Mouse (Mus musculus) v-Abl transformed pro-B cells (cell line): ENCODE measurements around the gene Rph3a.
"Not testable (repeated sequence)": the region's sequence is repeated elsewhere in the genome, so short reads cannot be mapped to it uniquely, and the experiment has no call there.

Source experiments
- in situ Hi-C, 2 experiments: fragments of 400-800 bp; cut with MboI; formaldehyde crosslinking; loops; one replicate each; pipeline ENCODE4 v1.15.1; 2025; ENCODE audit not compliant: unreplicated experiment in 2 of 2

Rph3a gene

DNA sequence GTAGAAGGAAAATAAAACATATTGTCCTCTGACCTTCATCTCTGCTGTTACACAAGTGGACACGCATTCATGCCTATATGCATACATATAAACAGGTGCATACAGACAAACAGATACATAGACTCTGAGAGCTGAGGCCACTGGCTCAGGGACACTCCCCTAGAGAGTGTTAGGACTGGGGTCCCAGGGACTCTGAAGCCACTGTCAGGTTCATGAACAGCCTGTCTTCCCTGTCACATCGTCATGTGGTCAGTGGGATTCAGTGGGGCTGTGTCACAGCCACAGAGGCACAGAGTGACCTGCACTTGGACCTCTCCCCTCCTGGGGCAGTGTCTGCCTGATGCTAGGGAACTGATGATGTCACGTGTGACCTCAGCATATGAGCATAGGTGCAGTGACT lies 89.6 kb downstream of the Rph3a start:
- in situ Hi-C loops = no loop called here

DNA sequence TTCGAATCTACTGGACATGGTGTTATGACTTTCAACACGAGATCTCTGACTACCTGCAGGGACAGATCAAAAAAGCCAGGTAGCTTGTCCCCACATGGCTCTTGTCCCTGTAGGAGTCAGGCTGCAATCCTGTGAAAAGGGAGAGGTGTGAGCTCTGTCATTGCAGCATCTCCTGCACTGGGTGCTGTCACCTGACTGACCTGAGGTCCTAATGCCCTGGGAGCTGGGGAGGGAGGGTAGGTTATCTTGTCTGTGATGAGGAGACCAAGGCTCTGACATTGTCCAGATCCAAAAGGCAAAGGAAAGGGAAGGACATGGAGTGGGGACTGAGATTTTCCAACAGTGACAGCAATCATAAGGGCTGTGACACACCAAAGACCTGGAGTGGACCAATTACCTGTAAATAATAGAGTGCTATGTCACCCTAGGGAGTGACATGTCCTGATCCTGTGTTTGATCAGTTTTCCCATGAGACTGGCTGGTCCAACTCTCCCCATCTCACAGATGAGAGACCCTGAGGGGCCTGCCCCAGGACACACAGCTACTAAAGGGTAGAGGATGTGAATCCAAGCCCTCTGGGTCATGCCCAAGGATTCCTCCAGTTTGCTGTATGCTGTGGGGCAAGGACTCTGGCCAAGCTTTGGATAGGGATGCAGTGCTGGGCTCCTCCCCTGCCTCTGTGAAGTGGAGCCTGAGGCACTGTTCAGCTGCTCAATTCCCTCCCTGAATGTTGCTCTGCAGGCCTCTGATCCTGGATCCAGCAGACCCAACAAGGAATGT lies 90.5 kb downstream of the Rph3a start:
- in situ Hi-C loops = loop anchor here (5.0 to 10.0 kb wide), 3 partner anchors 77 to 132 kb away; no protein-coding TSS in a partner anchor

DNA sequence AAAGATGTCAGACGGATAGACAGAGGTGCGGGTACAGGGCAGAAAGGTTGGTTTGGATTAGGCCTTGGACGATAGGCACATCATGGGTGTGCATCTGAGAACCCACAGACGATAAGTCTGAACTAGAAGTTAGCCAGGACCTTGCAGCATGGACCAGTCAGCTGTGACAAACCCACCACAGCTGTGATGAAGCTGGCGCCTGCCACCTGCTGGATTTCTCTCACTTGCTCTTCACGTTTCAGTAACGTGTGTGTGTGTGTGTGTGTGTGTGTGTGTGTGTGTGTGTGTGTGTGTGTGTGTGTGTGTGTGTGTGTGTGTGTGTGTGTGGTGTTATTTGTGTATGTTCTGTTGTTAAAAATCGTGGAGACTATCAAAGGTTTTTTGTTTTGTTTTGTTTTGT lies 95.7 kb downstream of the Rph3a start, which contains the start of gene Oas1d:
Oas1d (plus strand) TSS at position 333 of the 400 bp plus-strand sequence.
- in situ Hi-C loops = loop anchor here in 1 of 2 experiments (5.0 to 10.0 kb wide), 2 partner anchors 72 to 109 kb away; no protein-coding TSS in a partner anchor

DNA sequence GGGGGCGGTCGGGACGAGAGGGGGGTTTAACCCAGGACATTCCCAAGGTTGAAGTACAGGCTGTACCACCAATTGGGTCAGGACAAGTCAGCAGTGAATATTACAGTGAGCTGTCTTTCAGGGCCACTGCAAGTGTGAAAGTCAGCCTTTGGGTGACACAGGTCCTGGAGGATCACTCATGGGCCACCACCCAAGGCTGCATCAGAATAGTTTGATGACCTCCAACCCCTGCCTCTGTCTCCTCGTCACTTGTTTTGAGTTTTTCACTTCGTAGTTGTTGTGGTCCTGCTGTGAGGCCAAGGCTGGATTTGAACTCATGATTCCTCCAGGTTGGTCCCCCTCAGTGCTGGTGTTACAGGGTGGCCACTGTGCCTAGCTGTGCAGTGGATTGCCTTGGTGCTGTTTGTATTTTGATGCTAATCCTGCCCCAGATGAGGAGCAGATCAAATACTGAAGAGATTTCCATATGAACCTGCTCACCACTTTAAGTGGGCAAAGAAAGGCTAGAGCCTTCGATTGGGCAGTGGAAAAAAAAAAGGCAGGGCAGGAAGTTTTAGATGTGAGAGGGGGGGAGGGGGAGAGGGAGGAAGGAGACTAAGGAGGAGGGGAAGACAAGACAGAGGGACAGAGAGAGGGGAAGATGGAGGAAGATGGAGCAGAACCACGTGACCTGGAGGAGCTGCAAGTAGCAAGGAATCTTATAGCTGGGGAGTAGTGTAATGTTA lies 101.5 kb downstream of the Rph3a start:
- in situ Hi-C loops = no loop called here

DNA sequence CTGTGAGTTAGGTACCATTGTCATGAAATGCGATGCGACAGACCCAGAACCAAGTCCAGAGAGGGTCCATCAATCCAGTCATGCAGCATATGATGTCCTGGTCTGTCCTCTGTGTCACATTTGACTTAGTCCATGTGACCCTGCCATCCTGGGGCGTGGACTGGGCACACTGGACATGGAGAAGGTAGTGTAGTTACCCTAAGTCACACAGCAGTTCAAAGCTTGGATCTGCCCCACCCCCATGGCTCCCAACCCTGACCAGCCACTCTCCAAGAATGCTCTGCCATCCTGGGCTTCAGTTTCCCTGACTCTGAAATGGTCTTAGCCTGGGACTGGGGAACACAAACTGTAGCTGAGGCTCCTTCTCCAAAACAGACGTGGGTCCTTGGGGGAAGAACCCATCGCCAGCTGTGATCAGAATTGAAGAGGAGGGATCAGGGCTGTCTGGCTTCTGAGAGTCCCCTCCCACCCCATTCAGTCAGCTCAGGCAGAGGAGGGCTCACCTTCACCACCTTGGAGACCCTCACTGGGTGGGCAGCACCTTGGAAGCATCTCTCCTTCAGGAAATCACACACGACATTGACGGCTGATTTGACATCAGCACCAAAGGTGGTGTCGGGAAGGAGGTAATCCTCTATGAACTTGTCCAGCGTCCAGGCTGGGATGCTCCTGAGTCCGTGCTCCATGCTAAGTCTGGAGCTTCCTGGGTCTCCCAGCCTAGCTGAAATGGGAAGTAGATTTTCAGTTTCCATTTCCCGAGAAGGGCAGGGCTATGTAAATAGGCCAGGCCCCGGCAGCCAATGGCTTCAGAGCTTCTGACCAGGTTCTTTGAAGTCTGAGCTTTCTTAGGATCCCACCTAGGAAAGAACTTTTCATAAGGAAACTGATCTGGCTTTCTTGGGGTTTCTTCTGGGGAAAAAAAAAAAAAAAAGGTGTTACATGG lies 102.8 kb downstream of the Rph3a start, which contains the start of gene Oas1a:
Oas1a (minus strand) TSS at position 731 of the 943 bp plus-strand sequence.
- in situ Hi-C loops = not testable (repeated sequence)

- in situ Hi-C loops = no loop called here
These were observed 107.8 kb downstream of the Rph3a start for GRCm38 (mm10) chr5:120902056-120902455.

DNA sequence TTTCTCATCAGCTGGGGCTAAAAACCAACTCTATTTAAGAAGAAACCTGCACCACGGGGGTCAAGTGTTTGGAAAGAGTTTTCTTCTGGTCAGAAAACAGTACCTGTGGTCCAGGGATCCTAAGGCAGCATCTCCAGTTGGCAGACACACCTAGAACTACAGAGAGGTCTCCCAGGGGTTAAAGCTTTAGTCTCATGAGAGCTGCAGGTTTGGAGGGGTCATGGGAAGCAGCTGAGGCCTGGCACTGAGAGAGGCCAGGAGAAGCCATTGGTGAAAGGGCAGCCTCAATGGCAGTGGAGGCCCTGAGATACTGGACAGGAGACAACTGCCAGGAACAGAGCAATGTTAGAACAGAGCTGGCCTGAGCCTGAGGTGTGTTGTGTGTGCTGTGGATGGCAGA lies 109.2 kb downstream of the Rph3a start:
- in situ Hi-C loops = no loop called here

DNA sequence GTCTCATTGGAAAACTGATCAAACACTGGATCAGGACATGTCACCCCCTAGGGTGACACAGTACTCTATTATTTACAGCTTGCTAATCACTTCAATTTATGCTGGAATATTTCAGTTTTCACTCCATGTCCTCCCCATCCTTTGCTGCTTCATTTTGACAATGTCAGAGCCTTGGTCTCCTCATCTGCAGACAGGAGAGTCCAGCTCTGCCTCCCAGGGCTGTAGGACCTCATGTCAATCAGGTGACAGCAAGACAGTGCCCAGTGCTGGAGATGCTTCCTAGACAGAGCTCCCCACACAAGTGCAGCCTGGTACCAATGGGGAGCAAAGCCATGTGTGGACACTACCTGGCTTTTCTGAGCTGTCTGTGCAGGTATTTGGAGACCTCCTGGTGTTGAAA lies 111.2 kb downstream of the Rph3a start:
- in situ Hi-C loops = no loop called here

- in situ Hi-C loops = no loop called here
These were observed 111.6 kb downstream of the Rph3a start for GRCm38 (mm10) chr5:120898307-120898706.

- in situ Hi-C loops = no loop called here
These were observed 114.5 kb downstream of the Rph3a start for GRCm38 (mm10) chr5:120895231-120895900.

- in situ Hi-C loops = not testable (repeated sequence)
These were observed 115.2 kb downstream of the Rph3a start for GRCm38 (mm10) chr5:120894692-120895091.

DNA sequence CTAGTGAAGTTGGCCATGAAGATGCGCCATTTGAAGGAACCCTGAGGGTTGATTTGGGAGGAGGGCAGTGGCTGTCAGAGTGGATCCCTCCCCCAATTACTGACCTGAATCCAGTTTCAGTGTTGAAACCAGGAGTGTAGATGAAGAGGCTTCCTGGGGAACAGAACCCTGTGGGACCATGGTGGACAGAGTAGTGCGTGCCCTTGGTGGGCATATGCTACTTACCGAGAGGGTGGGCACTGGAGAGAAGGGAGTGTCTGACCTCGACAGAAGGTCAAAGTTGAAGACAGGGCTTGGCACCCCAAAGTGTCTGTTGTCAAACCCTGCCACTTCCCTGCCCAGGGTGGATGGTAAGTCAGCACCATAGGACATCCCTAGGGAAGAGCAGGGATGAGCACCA lies 116.0 kb downstream of the Rph3a start:
- in situ Hi-C loops = not testable (repeated sequence)

GRCm38 (mm10) chr5:120892243-120892660 lies 117.6 kb downstream of the Rph3a start:
- in situ Hi-C loops = no loop called here

- in situ Hi-C loops = not testable (repeated sequence)
These were observed 118.2 kb downstream of the Rph3a start for GRCm38 (mm10) chr5:120891566-120892242.

DNA sequence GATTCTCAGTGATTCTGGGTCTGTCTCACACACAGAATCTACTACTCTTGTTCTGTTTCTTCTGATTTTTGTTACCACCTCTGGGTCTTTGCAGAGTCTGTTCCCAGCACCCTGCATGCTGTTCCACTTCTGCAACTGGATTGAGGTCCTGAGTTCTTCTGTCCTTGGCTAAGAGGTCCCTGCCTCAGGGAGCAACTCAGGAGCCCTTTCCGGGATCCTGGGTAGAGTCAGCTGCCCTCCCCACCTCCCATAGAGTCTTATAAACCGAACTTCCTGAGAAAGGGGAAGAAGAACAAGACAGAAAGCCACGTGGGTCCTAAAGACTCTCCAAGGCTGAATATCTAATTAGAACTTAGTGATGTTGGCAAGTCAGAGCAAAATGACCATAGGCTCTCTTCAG lies 118.9 kb downstream of the Rph3a start:
- in situ Hi-C loops = no loop called here
